Mouse (Mus musculus): ENCODE results near the gene Cpsf6. TPM values are rescaled to one million over a fixed set of nuclear protein-coding genes. Genes with fewer than 3 reads are reported as not detected.

Cpsf6 gene
- polyA plus RNA-seq, 2 experiments, result 119 to 144 TPM

- Histone ChIP-seq H3K9me3 (ENCODE audit: control insufficient read depth, low read length) (no peaks in the 10 kb centered on the region), H3K27me3 (ENCODE audit: control insufficient read depth, insufficient read depth, low read length) (no peaks in the 10 kb centered on the region), H3K36me3 (ENCODE audit: control insufficient read depth, insufficient read depth, low read length) (no peaks in the 10 kb centered on the region), H3K4me3 (replicated peaks; ENCODE audit: low read length) (no peak overlapping the region), H3K9ac (ENCODE audit: low read depth, low read length, severe bottlenecking) (no peak overlapping the region), H3K4me2 (replicated peaks; ENCODE audit: low read depth, low read length, severe bottlenecking) (no peak overlapping the region), H3K27ac (replicated peaks; ENCODE audit: low read depth, low read length) (no peak overlapping the region), H3K4me1 (ENCODE audit: control insufficient read depth, insufficient read depth, low read length) (no peaks in the 10 kb centered on the region)
- 77% methylated on average over 5 of the region's 5 CpGs for WGBS
- DNase-seq (ENCODE audit: low spot score) (no peak), ATAC-seq (ENCODE audit: low FRiP score, low read depth) (no peak)
- no peak for TF ChIP-seq POLR2A (IDR thresholded peaks at IDR 0.05; ENCODE audit: borderline replicate concordance, extremely low read depth, insufficient read depth, insufficient read length)
Observed at GRCm38 (mm10) chr10:117299901-117300520, 79.8 kb downstream of the Cpsf6 start.

- no peaks in the 10 kb centered on the region for H3K9me3 ChIP-seq (ENCODE audit: control insufficient read depth, low read length)
- H3K4me1 ChIP-seq (ENCODE audit: control insufficient read depth, insufficient read depth, low read length), result no peaks in the 10 kb centered on the region
- DNase-seq (ENCODE audit: low spot score) (no peak), ATAC-seq (ENCODE audit: low FRiP score, low read depth) (no peak)
- no peaks in the 10 kb centered on the region for H3K27me3 ChIP-seq (ENCODE audit: control insufficient read depth, insufficient read depth, low read length)
- no peak overlapping the region for H3K4me3 ChIP-seq (replicated peaks; ENCODE audit: low read length)
- H3K4me2 ChIP-seq (replicated peaks; ENCODE audit: low read depth, low read length, severe bottlenecking), result no peak overlapping the region
- no peak overlapping the region for H3K9ac ChIP-seq (ENCODE audit: low read depth, low read length, severe bottlenecking)
- no peak for TF ChIP-seq POLR2A (IDR thresholded peaks at IDR 0.05; ENCODE audit: borderline replicate concordance, extremely low read depth, insufficient read depth, insufficient read length)
- WGBS, result 74% methylated on average over 4 of the region's 4 CpGs
- no peak overlapping the region for H3K27ac ChIP-seq (replicated peaks; ENCODE audit: low read depth, low read length)
- no peaks in the 10 kb centered on the region for H3K36me3 ChIP-seq (ENCODE audit: control insufficient read depth, insufficient read depth, low read length)
Observed at GRCm38 (mm10) chr10:117299106-117299505, 80.7 kb downstream of the Cpsf6 start.

- H3K27me3 ChIP-seq (ENCODE audit: control insufficient read depth, insufficient read depth, low read length), result no peaks in the 10 kb centered on the region
- no peak for TF ChIP-seq POLR2A (IDR thresholded peaks at IDR 0.05; ENCODE audit: borderline replicate concordance, extremely low read depth, insufficient read depth, insufficient read length)
- WGBS, result 85% methylated on average over 6 of the region's 6 CpGs
Observed at GRCm38 (mm10) chr10:117298336-117298735, 81.5 kb downstream of the Cpsf6 start.

More at GRCm38 (mm10) chr10:117298336-117298735, 81.5 kb downstream of the Cpsf6 start:
- H3K27ac ChIP-seq (replicated peaks; ENCODE audit: low read depth, low read length), result no peak overlapping the region
- ATAC-seq (ENCODE audit: low FRiP score, low read depth), result no peak
- H3K4me2 ChIP-seq (replicated peaks; ENCODE audit: low read depth, low read length, severe bottlenecking), result no peak overlapping the region
- H3K36me3 ChIP-seq (ENCODE audit: control insufficient read depth, insufficient read depth, low read length), result no peaks in the 10 kb centered on the region
- no peak overlapping the region for H3K9ac ChIP-seq (ENCODE audit: low read depth, low read length, severe bottlenecking)
- H3K4me3 ChIP-seq (replicated peaks; ENCODE audit: low read length), result no peak overlapping the region
- no peaks in the 10 kb centered on the region for H3K4me1 ChIP-seq (ENCODE audit: control insufficient read depth, insufficient read depth, low read length)
- H3K9me3 ChIP-seq (ENCODE audit: control insufficient read depth, low read length), result no peaks in the 10 kb centered on the region
- no peak for DNase-seq (ENCODE audit: low spot score)

Other genes with a start within 250 kb of the Cpsf6 start
- gene Frs2, start 231.5 kb downstream of the Cpsf6 start, polyA plus RNA-seq (2012; rRNA removed), result 36.6 and 44.1 TPM in 2 replicates
- gene Frs2, start 231.5 kb downstream of the Cpsf6 start, polyA plus RNA-seq (2014; fragmentation: Nextera tagmentation; extraction: Ambion mirVana), result 29.1 and 32.8 TPM in 2 replicates
- 67.2 and 71.6 TPM in 2 replicates for gene Yeats4, start 155.5 kb downstream of the Cpsf6 start, polyA plus RNA-seq (2012; rRNA removed)
- 72.1 and 76.3 TPM in 2 replicates for gene Yeats4, start 155.5 kb downstream of the Cpsf6 start, polyA plus RNA-seq (2014; fragmentation: Nextera tagmentation; extraction: Ambion mirVana)
- gene 9530003J23Rik, start 141.3 kb downstream of the Cpsf6 start, polyA plus RNA-seq (2012; rRNA removed), result not detected in 2 replicates
- gene 9530003J23Rik, start 141.3 kb downstream of the Cpsf6 start, polyA plus RNA-seq (2014; fragmentation: Nextera tagmentation; extraction: Ambion mirVana), result not detected in 2 replicates
- gene Lyz2, start 97.7 kb downstream of the Cpsf6 start, polyA plus RNA-seq (2012; rRNA removed), result 37.7 and 38.7 TPM in 2 replicates
- 95.7 and 105 TPM in 2 replicates for gene Lyz2, start 97.7 kb downstream of the Cpsf6 start, polyA plus RNA-seq (2014; fragmentation: Nextera tagmentation; extraction: Ambion mirVana)
- gene Lyz1, start 87.1 kb downstream of the Cpsf6 start, polyA plus RNA-seq (2012; rRNA removed), result 0.14 and 0.33 TPM in 2 replicates
- not detected in 2 replicates for gene Lyz1, start 87.1 kb downstream of the Cpsf6 start, polyA plus RNA-seq (2014; fragmentation: Nextera tagmentation; extraction: Ambion mirVana)
- 24.4 and 28.2 TPM in 2 replicates for gene Cpm, start 249.5 kb upstream of the Cpsf6 start, polyA plus RNA-seq (2012; rRNA removed)
- 41.6 and 44.5 TPM in 2 replicates for gene Cpm, start 249.5 kb upstream of the Cpsf6 start, polyA plus RNA-seq (2014; fragmentation: Nextera tagmentation; extraction: Ambion mirVana)